Mouse (Mus musculus) gastrocnemius, adult 18-20 months (tissue): ENCODE measurements around the gene Kcnj12. TPM values are rescaled to one million over a fixed set of nuclear protein-coding genes. Genes with fewer than 3 reads are reported as not detected.

Source experiments
- DNase-seq: peaks from one replicate; pipeline ENCODE4 v3.0.0; 2021; ENCODE audit warnings: low spot score
- total RNA-seq, 2 experiments: library from RNA; stranded (reverse); gene quantifications; 2 replicates each; pipeline ENCODE4 v1.2.3; 2021

Gene Kcnj12
- total RNA-seq, 2 experiments from 2014 or later, result 48.6 to 67.1 TPM

- peak; percentile 88 for DNase-seq
These were observed 82.0 kb downstream of the Kcnj12 start for GRCm38 (mm10) chr11:61104241-61104901.

DNA sequence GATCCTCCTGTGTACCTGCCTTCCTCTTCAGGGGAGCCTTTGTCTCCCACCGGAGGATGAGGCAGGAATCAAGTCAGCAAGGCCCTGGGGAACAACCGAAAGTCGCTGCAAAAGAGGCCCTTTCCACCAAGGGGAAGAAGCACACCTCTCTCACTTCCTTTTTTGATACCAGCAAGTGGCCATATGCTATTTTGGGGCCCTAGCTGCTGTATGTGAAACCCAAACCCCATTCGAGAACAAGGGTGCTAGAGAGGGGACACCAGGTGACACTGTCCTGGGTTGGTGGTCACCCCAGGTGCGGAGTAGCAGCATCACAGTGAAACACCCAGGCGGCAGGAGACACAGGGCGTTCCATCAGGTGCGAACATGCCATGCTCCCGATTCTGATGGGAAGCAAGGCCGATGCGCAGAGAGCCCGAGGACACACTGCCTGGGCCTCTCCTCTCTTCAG is 86.6 kb downstream of the Kcnj12 start:
- DNase-seq, result no peak

GRCm38 (mm10) chr11:61109707-61110106 is 87.3 kb downstream of the Kcnj12 start:
- no peak for DNase-seq

- DNase-seq, result no peak
These were observed 87.7 kb downstream of the Kcnj12 start for GRCm38 (mm10) chr11:61110113-61110512.

DNA sequence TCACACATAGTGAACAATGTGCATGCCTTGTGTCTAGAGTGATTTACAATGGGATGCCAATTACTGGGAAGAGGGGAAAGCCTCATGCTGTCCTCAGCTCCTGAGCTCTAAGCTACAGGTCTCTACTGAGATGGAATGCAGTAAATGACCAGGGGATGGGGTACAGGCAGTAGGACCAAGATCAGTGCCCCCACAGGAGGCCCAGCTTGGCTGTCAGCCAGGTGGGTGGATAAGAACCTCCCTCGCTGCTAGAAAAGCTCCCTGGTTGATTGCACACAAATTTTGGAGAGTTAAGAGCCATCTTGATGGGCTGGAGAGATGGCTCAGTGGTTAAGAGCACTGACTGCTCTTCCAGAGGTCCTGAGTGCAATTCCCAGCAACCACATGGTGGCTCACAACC is 88.6 kb downstream of the Kcnj12 start:
- DNase-seq, result no peak

DNA sequence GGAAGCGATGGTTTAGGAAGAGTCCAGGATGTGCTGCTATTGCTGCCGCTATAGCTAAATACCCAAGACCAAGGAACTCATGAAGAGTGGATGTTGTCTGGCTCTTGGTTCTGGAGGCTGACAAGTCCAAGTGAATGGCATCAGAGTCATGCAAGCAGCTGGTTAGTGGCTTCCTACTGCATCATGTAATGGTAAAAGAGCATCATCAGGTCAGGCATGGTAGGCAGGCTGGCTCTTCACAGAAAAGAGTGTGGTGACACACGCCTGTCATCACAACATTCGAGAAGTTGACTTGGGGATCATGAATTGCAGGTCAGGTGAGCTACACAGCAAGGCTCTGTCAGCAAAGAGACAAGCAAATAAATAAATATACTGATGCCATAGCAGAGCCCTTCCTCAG is 89.1 kb downstream of the Kcnj12 start:
- DNase-seq, result no peak

DNA sequence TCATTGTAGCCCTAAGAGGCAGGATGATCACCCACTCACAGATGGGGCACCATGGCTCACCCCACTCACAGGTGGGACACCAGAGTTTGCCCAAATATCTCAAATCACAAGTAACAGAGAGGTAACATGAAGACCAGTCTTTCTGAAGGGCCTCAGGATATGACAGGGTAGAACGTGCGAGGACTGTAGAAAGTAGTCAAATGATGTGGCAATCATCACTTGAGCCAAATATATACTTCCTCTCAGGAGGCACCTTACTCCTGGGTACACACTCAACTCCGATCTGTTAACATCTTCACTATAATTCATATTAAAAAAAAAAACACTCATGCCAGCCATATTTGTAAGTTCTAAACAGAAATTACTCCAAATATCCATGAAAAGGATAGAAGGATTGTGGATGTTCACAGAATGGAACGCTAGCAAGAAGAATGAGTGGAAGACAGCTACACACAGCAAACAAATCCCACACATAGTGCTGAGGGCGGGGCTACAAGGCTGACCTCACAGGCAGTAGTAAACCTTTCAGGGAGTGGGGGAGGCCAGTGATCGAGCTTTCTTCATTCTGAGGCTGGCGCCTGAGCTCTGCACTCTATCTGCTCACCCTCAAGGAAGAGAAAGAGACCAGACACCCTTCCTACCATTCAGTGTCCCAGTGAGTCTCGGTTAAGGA is 90.1 kb downstream of the Kcnj12 start:
- no peak for DNase-seq

DNA sequence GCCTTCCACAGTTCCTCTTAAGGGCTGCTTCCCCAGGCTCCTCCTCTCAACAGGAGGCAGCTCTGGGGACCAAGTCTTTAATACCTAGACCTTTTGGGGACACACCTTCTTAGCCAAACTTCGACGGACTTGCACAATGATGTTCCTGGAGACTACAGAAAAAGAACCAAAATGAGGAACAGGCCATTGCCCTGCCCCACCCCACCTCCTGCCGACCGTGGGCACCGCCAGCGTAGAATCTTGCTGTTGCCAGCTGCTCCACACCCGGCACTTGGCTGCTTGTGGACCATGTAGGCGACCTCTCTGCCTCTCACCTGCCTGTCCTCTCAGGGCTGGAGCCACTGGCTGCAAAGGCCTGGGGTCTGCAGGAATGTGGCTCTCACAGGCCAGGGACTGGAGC is 93.9 kb downstream of the Kcnj12 start:
- no peak for DNase-seq

DNA sequence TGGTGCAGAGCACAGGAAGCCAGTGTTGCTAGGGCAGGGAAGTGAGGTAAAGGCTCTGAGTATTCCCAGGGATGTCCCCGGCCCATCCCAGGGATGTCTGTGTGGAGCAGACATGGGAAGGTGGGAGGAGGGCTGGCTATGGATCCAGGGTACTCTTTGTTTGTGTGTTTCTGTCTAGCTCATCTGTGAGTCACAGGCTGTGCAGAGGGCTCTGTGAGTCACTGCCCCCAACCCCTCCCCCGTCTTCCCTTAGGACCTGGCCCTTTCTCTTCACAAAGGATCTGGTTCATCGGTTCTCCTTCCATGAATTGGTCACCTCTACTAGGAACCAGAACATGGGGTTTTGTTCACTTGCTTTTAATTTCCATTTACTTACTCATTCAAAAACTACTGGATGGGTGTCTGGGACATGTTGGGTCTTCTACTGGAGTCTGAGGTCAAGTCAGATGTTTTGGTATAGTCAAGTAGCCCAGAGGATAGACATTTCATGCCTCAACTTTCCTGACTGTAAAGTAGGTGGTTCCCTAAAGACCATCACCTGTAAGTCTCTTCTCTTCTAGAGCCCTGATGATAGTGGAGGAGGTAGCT is 97.7 kb downstream of the Kcnj12 start:
- no peak for DNase-seq

Other genes with a start within 250 kb of the Kcnj12 start
- 1 to 10 TPM; 3.7 to 5.0 TPM for gene Top3a, start 245.2 kb upstream of the Kcnj12 start, total RNA-seq
- 10 to 100 TPM; 18.4 to 18.5 TPM for gene Smcr8, start 245.0 kb upstream of the Kcnj12 start, total RNA-seq
- gene Shmt1, start 210.8 kb upstream of the Kcnj12 start, total RNA-seq, result 10 to 100 TPM; 10.6 to 13.9 TPM
- 10 to 100 TPM; 21.0 to 21.5 TPM for gene Dhrs7b, start 191.9 kb upstream of the Kcnj12 start, total RNA-seq
- gene Tmem11, start 143.3 kb upstream of the Kcnj12 start, total RNA-seq, result 10 to 100 TPM; 41.0 to 42.9 TPM
- 10 to 100 TPM in 1 of 2 experiments, 1 to 10 TPM in 1; 8.2 to 10.3 TPM for gene Natd1, start 107.8 kb upstream of the Kcnj12 start, total RNA-seq
- gene Map2k3, start 90.5 kb upstream of the Kcnj12 start, total RNA-seq, result 100 to 1,000 TPM; 105 to 173 TPM
- under 1 TPM in 1 of 2 experiments, not detected in 1; 0.43 TPM for gene Tnfrsf13b, start 104.2 kb downstream of the Kcnj12 start, total RNA-seq
- 10 to 100 TPM; 12.9 to 15.6 TPM for gene Usp22, start 152.5 kb downstream of the Kcnj12 start, total RNA-seq
- gene Aldh3a1, start 185.0 kb downstream of the Kcnj12 start, total RNA-seq, result under 1 TPM; 0.33 to 0.48 TPM
- gene Aldh3a2, start 244.9 kb downstream of the Kcnj12 start, total RNA-seq, result 10 to 100 TPM in 1 of 2 experiments, 1 to 10 TPM in 1; 9.8 to 15.1 TPM